Mouse (Mus musculus) layer of hippocampus, adult 9-11 months (tissue): ENCODE results near the gene E430018J23Rik.
"Not testable (repeated sequence)": the region's sequence is repeated elsewhere in the genome, so short reads cannot be mapped to it uniquely, and the experiment has no call there.

Experiments used
- DNase-seq: peaks from one replicate; pipeline ENCODE4 v3.0.0; 2022

Gene E430018J23Rik

DNA sequence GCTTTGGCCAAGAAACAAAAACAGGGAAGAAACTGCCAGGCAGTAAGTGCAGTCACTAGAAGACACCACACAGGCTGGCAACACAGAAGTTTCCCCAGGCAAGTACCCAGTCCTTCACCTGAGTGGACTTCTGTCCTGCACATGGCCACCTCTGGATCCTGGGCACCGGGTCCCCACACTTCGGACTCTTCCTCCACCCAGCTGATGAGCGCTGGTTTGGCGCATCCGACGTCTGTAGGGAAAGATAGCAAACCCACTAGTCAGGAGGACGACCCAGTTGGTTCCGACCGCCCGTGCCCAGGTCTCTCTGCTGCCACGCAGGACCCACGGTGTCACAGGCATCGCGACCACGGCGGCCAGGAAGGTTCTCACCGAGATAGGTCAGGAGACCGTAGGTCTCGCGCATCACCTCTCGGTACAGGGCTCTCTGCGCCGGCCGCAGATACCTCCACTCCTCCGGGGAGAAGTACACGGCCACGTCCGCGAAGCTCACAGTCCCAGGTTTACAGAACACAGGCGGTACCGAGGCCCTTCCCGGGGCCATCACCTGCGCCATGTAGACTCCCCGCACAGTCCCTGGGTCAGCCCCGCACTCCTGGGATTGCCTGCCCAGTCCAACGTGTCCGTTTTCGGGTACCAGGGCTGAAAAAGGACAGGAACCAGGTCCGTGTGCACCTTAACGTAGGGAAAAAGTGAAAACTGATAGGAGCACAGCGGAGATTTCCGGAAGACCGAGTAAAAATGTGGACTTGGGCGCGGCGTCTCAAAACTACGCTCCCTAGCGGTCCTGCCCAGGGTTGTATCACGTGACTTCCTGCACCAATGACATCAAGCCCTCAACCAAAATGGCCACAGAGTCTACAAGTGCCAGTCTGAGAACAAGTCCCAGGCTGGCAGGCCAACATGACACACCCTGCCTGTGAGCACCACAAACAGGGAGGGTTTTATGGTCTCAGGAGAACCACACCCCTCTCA lies 17.9 kb downstream of the E430018J23Rik start, which contains the start of gene Zfp747:
Gene Zfp747 (minus strand): TSS at position 780 of the 975 bp plus-strand sequence.
- DNase-seq = peak; percentile 96

DNA sequence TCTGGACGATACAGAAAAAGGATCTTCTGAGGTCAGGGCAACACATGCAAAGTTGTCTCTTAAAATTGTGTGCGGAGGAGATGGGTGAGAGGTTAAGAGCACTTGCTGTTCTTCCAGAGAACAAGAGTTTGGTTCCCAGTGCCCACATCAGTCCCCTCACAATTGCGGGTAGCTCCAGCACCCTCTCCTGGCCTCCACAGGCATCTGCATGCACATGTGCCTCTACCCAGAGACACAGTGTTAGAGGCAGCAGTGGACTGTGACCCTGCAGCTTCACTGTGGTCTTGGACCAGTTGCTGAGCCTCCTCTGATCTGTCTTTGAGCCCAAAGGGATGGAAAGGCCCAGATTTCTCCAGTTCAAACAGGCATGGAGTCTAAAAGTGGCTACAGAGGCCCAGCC lies 21.6 kb downstream of the E430018J23Rik start:
- DNase-seq = not testable (repeated sequence)

DNA sequence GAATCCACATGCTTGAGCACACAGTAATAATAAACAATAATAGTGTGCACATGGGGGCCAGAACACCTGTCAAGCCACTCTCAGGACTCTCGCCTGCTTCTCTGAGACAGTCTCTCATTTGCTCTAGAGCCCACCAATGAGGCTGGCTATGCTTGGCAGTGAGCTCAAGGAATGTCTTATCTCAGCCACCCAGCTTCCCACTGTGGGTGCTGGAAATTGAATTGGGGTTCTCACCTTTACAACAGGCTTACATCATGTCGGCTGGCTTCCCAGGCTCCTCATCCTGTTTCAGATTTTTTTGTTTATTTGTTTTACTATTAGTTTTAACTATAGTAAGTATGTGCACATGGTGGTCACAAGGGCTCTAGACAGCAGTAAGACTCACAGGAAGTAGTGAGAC lies 22.2 kb downstream of the E430018J23Rik start:
- DNase-seq = no peak

GRCm38 (mm10) chr7:127366249-127366648 lies 27.2 kb downstream of the E430018J23Rik start:
- no peak for DNase-seq

- DNase-seq = peak; percentile 31
Observed at GRCm38 (mm10) chr7:127364166-127364565, 29.3 kb downstream of the E430018J23Rik start.

- DNase-seq = no peak
Observed at GRCm38 (mm10) chr7:127363475-127363921, 29.9 kb downstream of the E430018J23Rik start.

DNA sequence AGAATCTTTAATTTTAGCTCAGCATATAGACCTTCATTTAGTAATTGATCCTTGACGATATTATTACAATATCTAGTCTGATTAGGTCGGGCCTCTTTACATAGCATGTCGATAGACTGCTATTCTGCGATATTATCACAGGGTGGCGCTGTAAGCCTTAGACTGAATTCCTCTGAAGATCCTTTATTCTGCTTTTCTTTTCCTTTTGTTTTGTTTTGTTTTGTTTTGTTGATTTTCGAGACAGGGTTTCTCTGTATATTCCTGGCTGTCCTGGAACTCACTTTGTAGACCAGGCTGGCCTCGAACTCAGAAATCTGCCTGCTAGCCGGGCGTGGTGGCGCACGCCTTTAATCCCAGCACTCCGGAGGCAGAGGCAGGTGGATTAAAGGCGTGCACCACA lies 31.0 kb downstream of the E430018J23Rik start:
- not testable (repeated sequence) for DNase-seq

- DNase-seq = no peak
Observed at GRCm38 (mm10) chr7:127361449-127361848, 32.0 kb downstream of the E430018J23Rik start.

GRCm38 (mm10) chr7:127360265-127360664 lies 33.2 kb downstream of the E430018J23Rik start:
- no peak for DNase-seq

- DNase-seq = no peak
Observed at GRCm38 (mm10) chr7:127358472-127358871, 35.0 kb downstream of the E430018J23Rik start.

DNA sequence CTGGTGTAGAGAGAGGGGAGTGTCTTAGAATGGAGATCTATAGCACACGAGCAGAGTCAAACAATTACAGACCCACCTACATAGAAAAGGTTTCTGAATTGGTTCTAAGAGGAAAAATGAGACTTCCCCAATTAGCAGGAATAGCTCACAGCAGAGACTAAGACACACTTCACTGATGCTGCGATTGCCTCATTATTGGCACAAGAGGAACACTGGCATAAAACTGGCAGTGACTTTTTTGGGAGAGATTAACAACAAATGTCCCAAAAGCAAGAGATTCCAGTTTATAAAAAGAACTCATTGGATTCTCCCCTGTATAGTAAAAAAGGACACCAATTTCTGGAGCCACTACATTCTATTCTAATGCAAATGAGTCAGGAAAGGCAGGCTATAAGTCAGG lies 35.6 kb downstream of the E430018J23Rik start:
- no peak for DNase-seq

DNA sequence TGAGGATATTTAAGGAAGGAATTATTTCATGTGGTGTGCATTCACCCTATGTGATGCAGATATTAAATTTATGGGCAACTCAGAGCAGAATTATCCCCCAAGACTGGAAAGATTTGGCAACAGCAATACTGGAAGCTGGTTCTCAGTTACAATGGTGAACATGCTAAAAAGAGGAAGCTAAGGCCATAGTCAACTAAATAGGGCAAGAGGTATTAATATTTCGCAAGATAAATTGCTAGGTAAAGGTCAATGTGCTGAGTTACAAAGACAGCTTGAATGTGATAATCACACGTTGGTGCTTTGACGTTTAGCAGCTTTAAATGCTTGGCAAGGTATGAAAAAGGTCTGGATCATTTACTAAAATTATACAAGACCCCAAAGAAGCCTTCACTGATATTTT lies 37.6 kb downstream of the E430018J23Rik start:
- no peak for DNase-seq

DNA sequence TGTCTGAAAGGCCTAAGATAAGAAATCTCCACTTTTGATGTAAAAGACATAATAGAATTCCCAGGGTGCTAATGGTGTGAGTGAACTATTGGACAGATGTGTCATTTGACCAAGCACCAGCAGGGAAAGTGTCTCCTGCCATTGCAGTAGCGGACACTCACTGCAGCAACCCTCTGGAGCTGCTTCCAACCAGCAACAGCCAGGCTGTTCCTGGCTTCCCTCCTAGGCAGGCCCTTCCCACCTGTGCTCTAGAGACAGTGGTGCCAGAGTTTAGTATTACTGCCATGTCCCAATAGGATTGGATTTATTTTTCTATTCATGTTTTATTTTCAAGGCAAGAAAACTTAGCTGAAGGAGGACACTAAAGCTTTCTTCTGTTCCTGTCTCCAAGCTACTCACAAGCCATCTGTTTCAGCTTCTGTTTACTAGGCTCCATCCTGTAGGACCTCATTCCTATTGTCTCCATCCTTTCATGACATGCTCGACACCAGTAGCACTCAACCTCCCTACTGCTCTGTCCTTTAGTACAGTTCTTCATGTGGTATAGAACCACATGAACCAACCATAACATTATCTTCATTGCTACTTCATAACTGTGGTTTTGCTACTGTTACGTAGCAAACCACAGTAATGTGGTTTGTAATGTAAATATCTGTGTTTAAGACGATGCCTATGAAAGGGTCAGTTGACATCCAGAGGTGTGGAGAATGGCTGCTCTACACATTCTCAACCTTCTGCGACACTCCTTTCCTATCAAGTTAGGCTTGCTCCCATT lies 42.0 kb downstream of the E430018J23Rik start:
- DNase-seq = no peak

DNA sequence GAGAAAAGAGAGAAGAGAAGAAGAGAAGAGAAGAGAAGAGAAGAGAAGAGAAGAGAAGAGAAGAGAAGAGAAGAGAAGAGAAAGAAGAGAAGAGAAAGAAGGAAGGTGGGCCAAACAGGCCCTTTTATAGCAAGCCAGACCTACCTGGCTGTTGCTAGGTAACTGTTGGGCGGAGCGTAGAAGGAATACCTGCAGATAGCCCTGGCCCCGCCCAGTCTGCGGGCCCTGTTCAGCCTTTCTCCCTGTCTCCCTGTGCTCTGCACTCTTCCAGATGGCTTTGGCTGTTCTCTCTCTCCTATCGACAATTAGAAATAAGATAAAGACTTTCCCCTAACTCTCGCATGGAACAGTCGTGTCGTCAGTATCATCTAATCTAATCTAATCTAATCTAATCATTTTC lies 46.8 kb downstream of the E430018J23Rik start:
- peak; percentile 18 for DNase-seq

- DNase-seq = peak; percentile 86
Observed at GRCm38 (mm10) chr7:127345512-127346325, 47.7 kb downstream of the E430018J23Rik start, which contains the start of gene Zfp768. Gene Zfp768, minus strand, starts transcription at chr7:127345589.

DNA sequence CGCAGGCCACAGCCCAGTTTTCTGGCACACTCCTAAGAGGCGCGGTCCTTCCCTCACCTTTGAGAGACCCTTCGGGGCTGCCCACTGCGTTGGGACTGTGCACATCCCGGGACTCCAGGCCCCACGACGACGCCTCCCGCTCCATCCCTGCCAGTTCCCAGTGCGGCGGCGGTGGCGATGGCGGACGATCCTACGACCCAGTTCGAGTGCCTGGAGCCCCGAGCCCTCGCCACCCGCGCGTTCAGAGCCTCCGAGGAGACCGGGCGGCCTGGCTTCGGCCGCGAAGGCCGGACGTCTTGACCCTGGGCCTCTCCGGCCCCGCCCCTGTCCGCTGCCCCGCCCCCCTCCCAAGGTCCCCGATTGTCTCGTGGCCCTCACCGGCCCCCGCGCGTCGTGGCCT lies 48.3 kb downstream of the E430018J23Rik start:
- DNase-seq = no peak

- DNase-seq = no peak
Observed at GRCm38 (mm10) chr7:127344371-127344770, 49.1 kb downstream of the E430018J23Rik start.

DNA sequence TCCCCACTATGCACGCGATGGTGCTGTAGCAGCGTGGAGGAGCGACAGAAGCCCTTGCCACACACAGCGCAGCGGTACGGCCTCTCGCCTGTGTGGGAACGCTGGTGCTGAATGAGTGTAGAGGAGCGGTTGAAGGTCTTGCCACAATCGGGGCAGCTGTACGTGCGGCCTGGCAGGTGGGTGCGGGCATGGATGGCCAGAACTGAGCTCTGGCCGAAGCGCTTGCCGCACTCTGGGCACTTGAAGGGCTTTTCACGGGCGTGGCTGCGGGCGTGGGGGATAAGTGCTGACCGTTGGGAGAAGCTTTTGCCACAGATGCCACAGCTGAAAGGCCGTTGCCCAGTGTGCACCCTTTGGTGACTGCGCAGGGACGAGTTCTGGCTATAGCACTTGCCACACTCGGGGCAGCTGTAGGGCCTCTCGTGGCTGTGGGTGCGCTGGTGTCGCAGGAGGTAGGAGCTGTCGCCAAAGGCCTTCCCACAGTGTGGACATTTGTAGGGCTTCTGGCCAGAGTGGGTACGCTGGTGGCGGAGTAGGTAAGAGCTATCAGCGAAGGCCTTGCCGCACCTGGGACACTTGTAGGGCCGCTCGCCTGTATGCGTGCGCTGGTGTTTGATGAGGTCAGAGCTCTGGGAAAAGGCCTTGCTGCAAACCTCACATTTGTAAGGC lies 49.9 kb downstream of the E430018J23Rik start:
- peak; percentile 12 for DNase-seq

- DNase-seq = no peak
Observed at GRCm38 (mm10) chr7:127342888-127343287, 50.5 kb downstream of the E430018J23Rik start.

- no peak for DNase-seq
Observed at GRCm38 (mm10) chr7:127342332-127342731, 51.1 kb downstream of the E430018J23Rik start.

- DNase-seq = not testable (repeated sequence)
Observed at GRCm38 (mm10) chr7:127341861-127342260, 51.6 kb downstream of the E430018J23Rik start.

DNA sequence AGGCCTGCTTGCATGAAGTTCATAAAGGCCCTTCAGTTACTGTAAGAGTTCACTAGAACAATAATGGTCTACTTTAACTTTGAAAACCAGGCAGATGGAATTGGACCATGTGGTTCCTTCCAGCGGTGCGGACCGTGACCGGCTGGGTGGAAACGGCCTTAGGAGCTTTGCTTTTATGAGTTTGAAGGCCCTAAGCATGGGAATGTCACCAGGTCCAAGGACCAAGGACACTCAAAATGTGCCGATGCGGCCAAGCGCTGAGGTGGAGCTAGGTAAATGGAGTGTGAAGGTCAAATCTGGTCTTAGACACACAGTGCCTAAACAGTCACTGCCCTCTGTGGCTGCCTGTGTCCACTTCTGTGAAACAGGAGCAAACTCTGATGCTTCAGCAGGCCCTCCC lies 52.1 kb downstream of the E430018J23Rik start:
- DNase-seq = no peak
